Mouse (Mus musculus) olfactory bulb, adult 2 months (tissue): ENCODE results near the gene Stard9.

Source experiments
- CTCF ChIP-seq: fragments of 200-500 bp; IDR thresholded peaks from 2 replicates; pipeline ENCODE4 v1.5.1; 2012; ENCODE audit warnings: low read depth, mild to moderate bottlenecking, low read length, moderate library complexity; ENCODE audit not compliant: insufficient read depth
- POLR2A ChIP-seq: fragments of 200-500 bp; IDR thresholded peaks from 2 replicates; pipeline ENCODE4 v1.6.1; 2012; ENCODE audit warnings: mild to moderate bottlenecking, low read depth, low read length, moderate library complexity; ENCODE audit not compliant: insufficient read depth

- TF ChIP-seq POLR2A (no peak), CTCF (no peak)
Measured at GRCm38 (mm10) chr2:120656711-120657110, 27.8 kb downstream of the Stard9 start.
